Mouse (Mus musculus) ES-Bruce4 (cell line): ENCODE results near the gene Kif24.

Experiments used
- CTCF ChIP-seq: IDR thresholded peaks from one replicate; pipeline ENCODE4 v1.8.1; 2011; ENCODE audit warnings: low read depth, low read length
- POLR2A ChIP-seq: IDR thresholded peaks from one replicate; pipeline ENCODE4 v1.8.1; 2011; ENCODE audit warnings: low read length; ENCODE audit not compliant: insufficient read depth

DNA sequence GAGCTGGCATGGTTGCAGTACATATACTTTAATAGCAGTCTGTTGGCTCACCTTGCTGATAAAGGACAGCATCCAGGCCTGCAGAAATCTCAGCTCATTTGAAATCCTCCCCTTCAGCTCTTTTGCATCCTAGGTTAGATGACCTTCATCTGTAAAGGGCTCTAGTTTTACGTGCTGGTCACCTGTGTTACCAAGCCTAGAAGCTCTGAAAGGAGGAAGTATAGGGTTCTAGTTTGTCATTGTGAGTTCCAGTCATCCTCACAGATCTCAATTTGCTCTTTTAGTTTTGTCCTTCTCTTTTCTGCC lies 6.7 kb upstream of the Kif24 start:
- TF ChIP-seq POLR2A (no peak), CTCF (no peak)
